Mouse (Mus musculus): ENCODE measurements around the gene Rgs10. TPM values are rescaled to one million over a fixed set of nuclear protein-coding genes. Genes with fewer than 3 reads are reported as not detected.

Rgs10 gene
- polyA plus RNA-seq (2017; shearing (Covaris generic)): 156 TPM

GRCm38 (mm10) chr7:128417930-128418779 lies at the start of gene Rgs10:
TSS of gene Rgs10 (minus strand) at chr7:128418758.

GRCm38 (mm10) chr7:128461285-128462215 lies 43.0 kb upstream of the Rgs10 start, which contains the start of gene Tial1:
TSS of gene Tial1 (minus strand) at chr7:128461717.

Other genes with a start within 250 kb of the Rgs10 start
- gene Cox6a2, start 212.4 kb downstream of the Rgs10 start, polyA plus RNA-seq (2017; shearing (Covaris generic)): not detected
- 17.4 TPM for gene Armc5, start 181.4 kb downstream of the Rgs10 start, polyA plus RNA-seq (2017; shearing (Covaris generic))
- gene 9130023H24Rik, start 180.7 kb downstream of the Rgs10 start, polyA plus RNA-seq (2017; shearing (Covaris generic)): 0.71 TPM
- 0.59 TPM for gene Tgfb1i1, start 171.9 kb downstream of the Rgs10 start, polyA plus RNA-seq (2017; shearing (Covaris generic))
- 0.44 TPM for gene Slc5a2, start 153.1 kb downstream of the Rgs10 start, polyA plus RNA-seq (2017; shearing (Covaris generic))
- gene BC017158, start 120.6 kb downstream of the Rgs10 start, polyA plus RNA-seq (2017; shearing (Covaris generic)): 23.6 TPM
- gene Tial1, start 43.0 kb upstream of the Rgs10 start, polyA plus RNA-seq (2017; shearing (Covaris generic)): 43.2 TPM
- 31.0 TPM for gene Bag3, start 104.9 kb upstream of the Rgs10 start, polyA plus RNA-seq (2017; shearing (Covaris generic))
- 19.4 TPM for gene Inpp5f, start 192.6 kb upstream of the Rgs10 start, polyA plus RNA-seq (2017; shearing (Covaris generic))

Data from effector memory CD4-positive, alpha-beta T cell, adult 5 months (primary cell).